Mouse (Mus musculus) lung, postnatal 0 days (tissue): ENCODE measurements around the gene Tctn3. TPM values are rescaled to one million over a fixed set of nuclear protein-coding genes. Genes with fewer than 3 reads are reported as not detected.

Experiments used
- ATAC-seq: fragments of 200-750 bp; cut with Nextera tagmentation; 2 replicates; pipeline ENCODE4 v1.8.0; 2017; ENCODE audit warnings: moderate library complexity
- DNase-seq: peaks from one replicate; pipeline ENCODE4 v3.0.0-alpha.2; 2016; ENCODE audit warnings: low spot score
- H3K27ac ChIP-seq: fragments of 300-500 bp; sonication (generic); 2 replicates; pipeline ENCODE4 v1.5.1; 2014; ENCODE audit warnings: antibody characterized with exemption, mild to moderate bottlenecking, low read length, mixed read lengths
- H3K27me3 ChIP-seq: fragments of 300-500 bp; sonication (generic); replicated peaks from 2 replicates; pipeline ENCODE4 v1.6.1; 2014; ENCODE audit warnings: low read length, mixed read lengths; ENCODE audit not compliant: insufficient read depth
- H3K36me3 ChIP-seq: fragments of 300-500 bp; sonication (generic); 2 replicates; pipeline ENCODE4 v1.6.1; 2014; ENCODE audit warnings: low read length, mixed read lengths; ENCODE audit not compliant: insufficient read depth
- H3K4me1 ChIP-seq: fragments of 300-500 bp; sonication (generic); 2 replicates; pipeline ENCODE4 v1.6.1; 2014; ENCODE audit warnings: antibody characterized with exemption, low read depth, low read length, mixed read lengths; ENCODE audit not compliant: insufficient read depth
- H3K4me2 ChIP-seq: fragments of 300-500 bp; sonication (generic); replicated peaks from 2 replicates; pipeline ENCODE4 v1.6.1; 2014; ENCODE audit warnings: low read depth, mild to moderate bottlenecking, low read length, moderate library complexity, mixed read lengths
- H3K4me3 ChIP-seq: fragments of 300-500 bp; sonication (generic); 2 replicates; pipeline ENCODE4 v1.5.1; 2014; ENCODE audit warnings: low read depth, low read length
- H3K9ac ChIP-seq: fragments of 300-500 bp; sonication (generic); replicated peaks from 2 replicates; pipeline ENCODE4 v1.6.1; 2014; ENCODE audit warnings: low read depth, mild to moderate bottlenecking
- H3K9me3 ChIP-seq: fragments of 300-500 bp; sonication (generic); 2 replicates; pipeline ENCODE4 v1.6.1; 2016; ENCODE audit warnings: low read length, mixed read lengths
- CTCF ChIP-seq: IDR thresholded peaks from 2 replicates; pipeline ENCODE4 v1.5.1; 2016; ENCODE audit warnings: antibody characterized with exemption, mild to moderate bottlenecking
- EP300 ChIP-seq: IDR thresholded peaks from 2 replicates; pipeline ENCODE4 v1.6.1; 2016; ENCODE audit warnings: antibody characterized with exemption, mild to moderate bottlenecking, control low read depth
- WGBS: fragments of 180-500 bp; shearing (Covaris S2); extraction: QIAGEN DNeasy Blood & Tissue Kit; methylation state at CpG from one replicate; pipeline ENCODE4 v1.1.7; 2014; 5-methylcytosine and 5-hydroxymethylcytosine counted together
- polyA plus RNA-seq: library from polyadenylated mRNA; unstranded; fragments of >200 nt; fragmentation: Nextera tagmentation; extraction: Ambion mirVana; gene quantifications from 2 replicates; pipeline ENCODE4 v1.2.1, GENCODE M21; 2015

The Tctn3 gene
- polyA plus RNA-seq, 1 experiment from 2014 or later, result 7.8 TPM

DNA sequence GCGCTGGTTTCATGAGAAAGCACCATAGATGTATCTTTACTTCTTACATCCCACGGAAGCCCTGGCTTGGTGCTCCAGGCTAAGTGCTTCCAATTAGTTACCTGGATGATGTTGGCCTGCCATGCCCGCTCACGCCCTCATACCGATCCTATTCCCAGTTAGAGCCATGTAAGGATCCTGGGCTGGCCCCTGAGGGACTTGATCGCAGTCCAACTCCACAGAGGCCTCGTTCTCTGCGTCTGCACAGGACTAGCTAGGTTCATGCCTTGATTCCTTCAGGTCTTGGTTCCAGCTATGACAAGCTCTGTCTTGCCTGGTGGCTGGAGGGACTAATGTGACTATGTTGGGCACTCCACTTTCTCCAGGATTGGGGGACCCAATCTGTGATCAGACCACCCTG is 56.9 kb downstream of the Tctn3 start:
- Histone ChIP-seq H3K9ac (no peak overlapping the region), H3K27ac (no peak overlapping the region), H3K4me2 (no peak overlapping the region), H3K4me1 (no peaks in the 10 kb centered on the region), H3K27me3 (no peaks in the 10 kb centered on the region), H3K36me3 (0 out of 2 replicates have a peak, but pooled peaks cover 3% of the 10 kb centered on the region), H3K9me3 (no peaks in the 10 kb centered on the region), H3K4me3 (no peak overlapping the region)
- ATAC-seq (no peak), DNase-seq (no peak)
- WGBS, result 90% methylated on average over 8 of the region's 8 CpGs
- no peak for TF ChIP-seq CTCF
- TF ChIP-seq EP300, result no peak

DNA sequence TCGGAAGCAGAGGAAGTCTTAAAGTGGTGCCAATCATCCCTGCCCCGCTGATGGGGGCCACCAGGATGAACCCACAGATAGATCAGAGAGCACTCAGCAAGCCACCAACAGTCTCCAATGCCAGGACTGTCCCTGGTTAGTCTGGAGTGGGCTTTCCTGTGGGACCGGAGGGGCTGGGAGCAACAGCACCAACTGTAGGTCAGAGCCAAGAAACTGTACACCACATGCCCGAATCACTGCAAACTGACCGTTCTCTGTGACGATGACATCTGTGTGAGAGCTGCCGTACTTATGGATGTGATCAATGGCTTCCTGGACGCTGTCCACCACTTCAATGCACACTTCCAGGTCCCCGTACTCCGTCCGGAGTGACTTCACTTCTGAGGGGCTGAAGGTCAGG is 57.7 kb downstream of the Tctn3 start:
- Histone ChIP-seq H3K4me3 (no peak overlapping the region), H3K9ac (no peak overlapping the region), H3K4me1 (no peaks in the 10 kb centered on the region), H3K27ac (no peak overlapping the region), H3K4me2 (no peak overlapping the region), H3K36me3 (0 out of 2 replicates have a peak, but pooled peaks cover 3% of the 10 kb centered on the region), H3K27me3 (no peaks in the 10 kb centered on the region), H3K9me3 (no peaks in the 10 kb centered on the region)
- WGBS, result 56% methylated on average over 11 of the region's 11 CpGs
- peak; percentile 20; the same call in 1 of the 2 replicates for ATAC-seq
- TF ChIP-seq CTCF (no peak), EP300 (no peak)
- no peak for DNase-seq

DNA sequence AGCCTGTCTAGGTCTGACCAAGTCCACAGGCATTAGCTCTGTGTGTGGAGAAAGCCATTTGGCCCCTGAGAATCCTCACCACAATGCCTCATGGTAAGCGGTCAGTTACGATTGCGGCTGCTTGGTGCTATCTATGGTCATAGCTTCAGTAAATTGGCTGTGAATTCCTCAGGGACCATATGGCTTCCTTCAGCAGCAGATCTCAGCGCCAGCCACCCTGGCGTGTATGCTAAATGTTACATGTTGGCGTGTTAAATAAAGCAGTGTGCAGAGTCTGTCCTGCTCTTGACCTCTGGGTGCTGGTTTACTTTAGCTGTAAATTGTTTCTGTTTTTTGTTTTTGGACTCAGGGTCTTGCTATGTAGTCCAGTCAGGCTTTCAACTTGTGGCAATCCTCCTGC is 58.2 kb downstream of the Tctn3 start:
- H3K9ac ChIP-seq, result no peak overlapping the region
- H3K9me3 ChIP-seq, result no peaks in the 10 kb centered on the region
- ATAC-seq, result peak; percentile 87
- no peaks in the 10 kb centered on the region for H3K27me3 ChIP-seq
- no peaks in the 10 kb centered on the region for H3K4me1 ChIP-seq
- peak; percentile 75 for DNase-seq
- TF ChIP-seq CTCF (no peak), EP300 (peak; percentile 56)
- no peak overlapping the region for H3K4me3 ChIP-seq
- H3K4me2 ChIP-seq, result peak overlapping the region; percentile 19; the same call in 1 of the 2 replicates
- 0 out of 2 replicates have a peak, but pooled peaks cover 3% of the 10 kb centered on the region for H3K36me3 ChIP-seq
- no peak overlapping the region for H3K27ac ChIP-seq
- 59% methylated on average over 6 of the region's 6 CpGs for WGBS

DNA sequence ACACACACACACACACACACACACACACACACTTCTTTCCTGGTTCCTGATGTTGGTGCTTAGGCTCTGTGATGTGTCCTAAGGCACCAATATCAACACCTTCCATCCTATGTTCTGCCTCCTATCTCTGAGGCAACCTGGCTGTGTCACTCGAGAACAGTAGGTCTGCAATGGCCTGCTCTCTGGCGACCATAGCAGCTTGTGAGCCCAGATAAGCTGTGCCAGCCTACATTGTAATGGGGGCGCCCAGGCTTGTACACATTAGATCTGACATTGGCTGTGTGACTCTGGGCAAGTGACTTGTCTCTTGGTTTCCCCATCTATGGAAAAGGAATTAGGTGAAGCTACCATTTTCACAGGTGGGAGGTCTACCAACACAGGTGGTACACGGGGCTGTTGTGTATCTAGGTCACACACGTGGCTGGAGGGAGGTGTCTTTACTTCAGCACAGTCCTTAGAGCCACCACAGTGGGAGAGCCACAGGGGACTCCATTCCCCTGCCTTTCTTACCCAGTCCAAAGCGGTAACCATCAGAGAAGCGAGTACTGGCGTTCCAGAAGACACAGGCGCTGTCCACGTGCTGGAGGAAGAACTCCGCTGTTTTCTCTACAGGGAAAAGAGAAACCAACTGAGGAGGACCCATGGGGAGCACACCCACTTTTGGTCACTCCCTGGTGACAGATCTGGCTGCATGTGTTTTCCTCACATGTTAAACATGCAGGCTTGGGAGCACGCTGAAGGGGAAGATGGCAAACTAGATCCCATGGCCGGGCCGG is 58.8 kb downstream of the Tctn3 start:
- H3K27me3 ChIP-seq, result no peaks in the 10 kb centered on the region
- no peak overlapping the region for H3K27ac ChIP-seq
- H3K4me2 ChIP-seq, result peak overlapping the region; percentile 19; the same call in 1 of the 2 replicates
- no peak overlapping the region for H3K4me3 ChIP-seq
- H3K9ac ChIP-seq, result no peak overlapping the region
- no peaks in the 10 kb centered on the region for H3K4me1 ChIP-seq
- no peaks in the 10 kb centered on the region for H3K9me3 ChIP-seq
- 0 out of 2 replicates have a peak, but pooled peaks cover 3% of the 10 kb centered on the region for H3K36me3 ChIP-seq
- ATAC-seq (peak; percentile 23; the same call in 1 of the 2 replicates), DNase-seq (peak; percentile 25)
- TF ChIP-seq EP300 (no peak), CTCF (no peak)
- WGBS, result 76% methylated on average over 14 of the region's 14 CpGs

DNA sequence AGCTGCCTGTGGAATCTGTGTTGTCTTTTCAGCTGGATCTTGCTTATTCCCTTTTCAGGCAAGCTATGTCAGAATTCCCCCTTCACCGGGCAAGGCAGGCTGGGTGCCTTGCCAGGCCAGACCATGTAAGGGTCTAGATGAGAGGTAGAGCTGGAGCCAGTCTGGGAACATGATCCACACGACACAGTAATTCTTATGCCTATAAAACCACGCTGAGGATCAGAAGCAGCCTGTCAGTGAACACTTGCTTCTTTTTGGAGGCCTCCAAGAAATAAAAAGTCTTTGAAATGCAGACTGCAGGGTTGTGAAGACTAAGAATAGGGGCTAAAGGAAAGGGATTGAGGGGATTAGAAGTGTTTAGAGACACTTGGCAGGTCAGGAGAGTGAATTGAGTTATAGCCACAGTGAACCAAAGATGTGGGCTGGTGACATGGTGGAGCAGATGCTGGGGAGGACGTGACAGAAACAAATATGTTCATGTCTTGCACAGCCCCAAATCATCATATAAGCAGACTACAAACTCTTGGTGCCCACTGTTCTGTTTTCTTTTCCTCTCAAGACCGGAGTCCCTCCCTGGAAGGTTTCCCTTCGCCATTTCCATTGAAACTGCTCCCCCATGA is 62.4 kb downstream of the Tctn3 start:
- no peak for ATAC-seq
- Histone ChIP-seq H3K36me3 (0 out of 2 replicates have a peak, but pooled peaks cover 3% of the 10 kb centered on the region), H3K4me2 (no peak overlapping the region), H3K27me3 (no peaks in the 10 kb centered on the region), H3K4me1 (no peaks in the 10 kb centered on the region), H3K9ac (no peak overlapping the region), H3K9me3 (no peaks in the 10 kb centered on the region), H3K27ac (no peak overlapping the region), H3K4me3 (no peak overlapping the region)
- no peak for TF ChIP-seq CTCF
- no peak for TF ChIP-seq EP300
- 65% methylated on average over 6 of the region's 6 CpGs for WGBS
- no peak for DNase-seq

DNA sequence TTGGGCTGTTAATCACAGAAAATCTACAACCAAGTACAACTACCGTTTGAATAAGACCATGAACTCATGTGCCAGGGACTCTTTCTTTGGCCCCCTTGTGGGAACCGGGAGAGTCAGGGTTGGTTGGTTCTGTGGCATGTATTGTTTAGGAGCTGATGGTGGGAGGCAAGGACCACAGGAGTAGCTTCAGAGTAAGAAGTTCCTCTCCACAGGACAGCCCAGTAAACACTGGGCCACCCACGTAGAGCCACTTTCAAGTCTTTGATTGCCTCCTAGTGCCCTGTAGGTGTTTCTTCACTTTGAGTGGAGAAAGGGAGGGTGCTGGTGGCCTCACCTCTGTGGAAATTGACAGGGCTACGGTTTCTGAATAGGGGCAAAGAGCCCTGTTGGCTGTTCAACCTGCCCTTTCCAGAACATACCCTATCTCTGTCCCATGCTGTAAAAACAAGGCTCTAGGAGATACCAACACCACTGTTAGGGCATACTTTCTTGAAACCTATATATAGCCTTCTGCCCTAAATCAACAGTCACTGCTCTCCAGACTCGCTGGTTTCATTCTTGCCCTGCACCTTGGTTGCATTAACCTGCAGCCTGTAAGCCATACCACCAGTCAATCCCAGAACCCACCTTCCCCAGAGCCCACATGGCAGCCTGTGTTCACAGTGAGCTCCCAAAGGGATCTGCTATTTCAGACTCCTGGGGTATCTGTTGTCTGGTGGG is 63.1 kb downstream of the Tctn3 start:
- Histone ChIP-seq H3K27me3 (no peaks in the 10 kb centered on the region), H3K9ac (no peak overlapping the region), H3K4me1 (no peaks in the 10 kb centered on the region), H3K4me3 (no peak overlapping the region), H3K36me3 (0 out of 2 replicates have a peak, but pooled peaks cover 3% of the 10 kb centered on the region), H3K9me3 (no peaks in the 10 kb centered on the region), H3K27ac (no peak overlapping the region), H3K4me2 (no peak overlapping the region)
- ATAC-seq (no peak), DNase-seq (peak; percentile 38)
- 32% methylated on average over 5 of the region's 5 CpGs for whole genome bisulfite sequencing
- TF ChIP-seq EP300 (no peak), CTCF (peak; percentile 29; the same call in 1 of the 2 replicates)
